Mouse (Mus musculus) urinary bladder, adult 18-20 months (tissue): ENCODE measurements around the gene Chd5.

Experiments
- DNase-seq, 2 experiments: peaks; one replicate each; pipeline ENCODE4 v3.0.0; 2022; ENCODE audit warnings: low spot score in 2 of 2, mixed read lengths in 2 of 2

Gene Chd5

GRCm38 (mm10) chr4:152353886-152354637 lies 15.6 kb downstream of the Chd5 start:
- no peak for DNase-seq

DNA sequence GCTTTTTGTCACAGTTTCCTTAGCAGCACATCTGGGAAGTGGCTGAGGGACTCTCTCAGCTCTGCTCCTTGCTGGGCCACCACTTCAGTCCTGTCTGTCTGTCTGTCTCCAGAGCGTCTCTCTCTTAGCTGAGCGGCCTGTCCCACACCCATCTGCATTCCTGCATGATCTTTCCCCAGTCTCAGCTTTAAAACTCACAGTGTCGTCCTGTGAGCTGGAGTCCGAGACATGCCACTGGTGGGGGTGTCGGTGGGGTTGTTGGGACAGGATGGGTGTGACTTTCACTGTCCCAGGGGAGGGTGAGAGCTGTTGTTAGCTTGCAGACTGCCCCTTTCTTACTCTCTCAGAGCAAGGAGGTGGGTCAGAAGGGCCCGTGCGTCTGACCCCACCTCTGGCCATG lies 17.2 kb downstream of the Chd5 start:
- no peak for DNase-seq

GRCm38 (mm10) chr4:152359700-152360099 lies 21.2 kb downstream of the Chd5 start:
- DNase-seq: no peak

DNA sequence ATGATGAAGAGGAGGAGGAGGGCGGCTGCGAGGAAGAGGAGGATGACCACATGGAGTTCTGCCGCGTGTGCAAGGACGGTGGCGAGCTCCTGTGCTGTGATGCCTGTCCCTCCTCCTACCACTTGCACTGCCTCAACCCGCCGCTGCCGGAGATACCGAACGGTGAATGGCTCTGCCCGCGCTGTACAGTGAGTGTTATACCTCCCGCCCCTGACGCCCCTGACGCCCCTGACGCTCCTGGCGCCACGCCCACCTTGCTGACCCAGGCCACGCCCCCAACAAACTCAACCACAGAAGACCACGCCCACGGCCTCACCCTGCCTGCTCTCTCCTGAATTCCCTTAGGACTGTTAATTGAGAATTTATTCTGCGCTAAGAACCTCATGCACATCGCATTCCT lies 22.4 kb downstream of the Chd5 start:
- DNase-seq: no peak

DNA sequence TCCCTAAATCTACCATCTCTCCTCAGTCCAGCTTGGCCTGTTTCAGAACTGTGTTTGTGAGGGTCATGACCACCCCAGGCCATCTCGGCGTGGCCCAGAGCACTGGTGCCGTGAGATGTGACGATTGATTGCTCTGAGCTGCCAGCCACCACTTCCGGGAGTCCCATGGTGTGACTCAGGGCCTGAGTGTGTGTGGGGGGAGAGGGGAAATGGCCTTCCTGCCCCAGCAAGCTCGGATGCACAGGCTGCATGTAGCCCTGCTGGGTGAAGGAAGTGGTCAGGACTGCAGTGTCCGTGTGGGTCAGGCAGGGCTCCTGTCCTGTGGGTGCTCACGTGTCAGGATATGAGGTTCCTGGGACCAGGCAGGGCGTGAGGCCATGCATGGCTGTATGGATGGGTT lies 23.7 kb downstream of the Chd5 start:
- DNase-seq: no peak

- DNase-seq: no peak
These were observed 26.8 kb downstream of the Chd5 start for GRCm38 (mm10) chr4:152365228-152365627.

DNA sequence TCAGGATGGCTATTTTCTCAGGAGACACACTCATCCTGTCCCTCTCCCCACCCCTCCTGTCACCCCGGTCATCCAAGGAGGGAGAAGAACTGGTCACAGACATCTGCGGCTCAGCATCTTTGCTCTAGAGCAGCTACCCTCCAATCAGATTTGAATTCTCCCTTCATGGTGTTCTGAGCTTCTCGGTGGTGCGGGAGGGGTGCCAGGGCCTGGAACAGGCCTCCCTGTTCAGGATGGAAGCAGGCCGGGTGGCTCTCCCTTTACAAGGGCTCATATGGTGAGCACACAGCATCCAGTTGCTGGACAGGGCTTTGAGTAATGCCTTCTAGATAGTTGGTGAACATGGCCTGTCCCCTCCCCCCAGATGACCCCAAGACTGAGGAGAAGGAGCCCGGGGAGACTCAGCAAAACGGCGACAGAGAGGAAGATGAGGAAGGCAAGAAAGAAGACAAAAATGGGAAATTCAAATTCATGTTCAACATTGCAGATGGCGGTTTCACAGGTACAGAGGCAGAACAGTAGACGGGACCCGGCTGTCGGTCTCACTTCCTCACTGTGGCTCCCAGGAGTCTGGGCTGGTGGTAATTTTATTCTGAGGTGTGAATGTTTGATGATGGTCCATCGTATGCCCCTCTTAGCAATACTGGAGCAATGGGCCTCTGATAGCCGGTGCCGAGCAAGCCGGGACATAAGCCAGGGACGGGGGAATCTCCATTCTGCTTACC lies 44.2 kb downstream of the Chd5 start:
- DNase-seq: no peak

GRCm38 (mm10) chr4:152385644-152386043 lies 47.2 kb downstream of the Chd5 start:
- DNase-seq: no peak

DNA sequence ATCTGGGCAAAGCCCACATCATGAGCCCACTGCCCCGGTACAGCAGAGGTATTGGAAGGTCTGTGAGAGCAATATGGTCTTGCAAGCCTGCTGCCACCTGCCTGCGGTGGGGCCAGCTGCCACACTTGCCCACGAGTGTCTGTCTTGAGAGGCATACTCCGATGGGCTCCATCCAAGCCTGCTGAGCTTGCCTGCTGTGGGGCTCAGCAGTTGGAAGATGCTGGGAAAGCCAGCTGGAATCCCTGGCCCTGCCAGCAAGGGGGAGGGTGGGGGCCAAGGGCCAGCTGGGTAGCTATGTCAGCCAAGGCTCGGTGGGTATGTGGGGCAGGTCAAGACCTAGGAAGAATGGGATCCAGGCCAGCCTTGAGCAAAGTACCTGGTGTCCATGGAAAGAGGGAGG lies 53.7 kb downstream of the Chd5 start:
- DNase-seq: no peak

- DNase-seq: no peak
These were observed 54.2 kb downstream of the Chd5 start for GRCm38 (mm10) chr4:152392627-152393026.

- no peak for DNase-seq
These were observed 60.5 kb downstream of the Chd5 start for GRCm38 (mm10) chr4:152398926-152399325.

DNA sequence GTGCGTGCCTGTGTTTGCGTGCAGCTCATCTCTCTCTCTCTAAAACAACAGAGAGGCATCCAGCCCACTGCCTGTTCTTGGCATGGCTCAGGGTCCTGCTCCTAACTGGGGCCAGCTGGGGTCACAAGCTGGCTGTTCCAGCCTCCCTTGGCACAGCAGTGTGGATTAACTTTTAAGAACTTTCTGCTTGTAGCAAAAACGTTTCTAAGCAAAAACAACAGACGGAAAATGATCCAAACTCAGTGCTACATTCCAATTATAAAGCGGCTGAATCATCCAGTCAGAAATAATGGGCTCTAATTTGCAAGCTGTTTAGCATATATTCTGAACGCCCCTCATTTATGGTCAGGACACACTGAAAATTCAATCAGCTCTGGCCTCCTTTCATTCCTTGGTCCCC lies 66.7 kb downstream of the Chd5 start:
- DNase-seq: no peak

GRCm38 (mm10) chr4:152405671-152406201 lies 67.3 kb downstream of the Chd5 start:
- no peak for DNase-seq

DNA sequence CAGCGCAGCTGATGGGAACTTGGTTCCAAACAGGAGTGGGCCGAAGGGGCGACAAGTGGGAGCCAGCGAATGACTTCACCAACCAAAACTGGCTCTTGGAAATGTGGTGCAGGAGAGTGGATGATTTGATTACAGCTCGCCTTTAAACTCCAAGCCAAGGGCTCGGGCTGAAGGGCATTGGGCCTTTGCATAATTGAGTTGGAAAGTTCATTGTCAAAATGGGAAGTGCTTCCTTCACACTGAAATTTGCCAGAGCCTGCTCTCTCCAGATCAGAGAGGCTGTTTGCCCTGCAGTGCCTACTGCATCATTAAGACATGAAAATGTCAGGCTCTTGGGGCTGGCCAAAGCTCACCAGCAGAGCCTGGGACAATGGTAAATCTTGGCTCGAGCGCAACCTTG lies 68.1 kb downstream of the Chd5 start:
- DNase-seq: no peak

DNA sequence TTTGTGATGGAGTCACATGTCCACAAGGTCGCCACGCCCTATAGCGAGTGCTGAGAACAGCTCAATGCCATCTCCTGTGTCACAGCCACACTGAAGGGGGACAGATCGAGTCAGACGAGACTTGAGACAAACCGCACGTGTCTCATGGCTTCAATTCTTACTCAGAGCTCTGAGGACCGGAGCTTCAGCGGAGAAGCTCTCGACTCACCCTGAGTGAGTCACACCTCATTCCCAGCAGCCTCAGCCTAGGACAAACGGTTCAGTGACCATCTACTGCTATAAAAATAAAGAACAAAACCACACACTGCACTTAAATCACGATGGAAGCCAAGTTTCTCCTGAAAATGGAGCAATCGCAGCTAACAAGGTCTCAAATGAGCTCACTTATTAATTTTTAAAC lies 72.5 kb downstream of the Chd5 start:
- DNase-seq: no peak

- no peak for DNase-seq
These were observed 74.2 kb downstream of the Chd5 start for GRCm38 (mm10) chr4:152412524-152413080.

GRCm38 (mm10) chr4:152418229-152419060 lies 80.0 kb downstream of the Chd5 start:
- no peak for DNase-seq

DNA sequence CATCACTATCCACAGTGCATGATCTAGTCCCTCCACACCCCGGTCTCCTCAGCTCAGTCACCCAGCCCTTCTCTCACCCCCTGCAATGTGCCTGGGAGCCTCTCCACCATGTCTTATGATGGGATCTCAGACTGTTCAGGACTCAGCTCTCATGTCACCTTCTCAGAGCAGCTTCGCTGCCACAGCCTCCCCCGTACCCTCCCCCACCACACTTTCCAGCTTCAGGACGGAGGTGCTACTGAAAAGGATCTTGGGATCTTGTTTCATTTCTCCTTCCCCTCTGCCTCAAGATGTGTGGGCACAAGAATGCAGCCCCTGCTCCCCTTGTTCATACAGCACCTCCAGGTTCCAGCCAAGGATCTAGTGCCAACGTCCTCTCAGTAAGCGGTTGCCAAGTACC lies 85.1 kb downstream of the Chd5 start:
- no peak for DNase-seq

GRCm38 (mm10) chr4:152424341-152424740 lies 85.9 kb downstream of the Chd5 start:
- DNase-seq: no peak

DNA sequence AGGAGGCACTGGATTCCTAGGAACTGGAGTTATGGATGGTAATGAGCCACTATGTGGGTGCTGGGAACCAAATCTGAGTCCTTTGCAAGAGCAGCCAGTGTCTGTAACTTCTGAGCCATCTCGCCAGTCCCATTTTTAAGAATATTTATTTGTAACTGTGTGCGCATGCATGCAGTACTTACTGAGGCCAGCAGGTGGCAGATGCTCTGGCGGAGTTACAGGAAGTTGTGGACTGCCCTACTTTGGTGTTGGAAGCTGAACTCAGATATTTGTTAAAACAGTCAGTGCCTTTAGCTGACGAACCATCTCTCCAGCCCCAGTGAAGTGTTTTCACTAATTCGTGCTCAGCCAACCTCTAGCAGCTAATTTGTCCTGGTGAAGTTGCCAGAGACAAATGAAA lies 86.5 kb downstream of the Chd5 start:
- DNase-seq: no peak

- DNase-seq: no peak
These were observed 89.8 kb downstream of the Chd5 start for GRCm38 (mm10) chr4:152428259-152428658.

- DNase-seq: no peak
These were observed 93.9 kb downstream of the Chd5 start for GRCm38 (mm10) chr4:152432308-152432707.
